Mouse (Mus musculus) C2C12 (cell line): ENCODE results near the gene Fpr1. TPM values are rescaled to one million over a fixed set of nuclear protein-coding genes. Genes with fewer than 3 reads are reported as not detected.

Experiments
- H3K27me3 ChIP-seq: one replicate; pipeline ENCODE4 v1.6.1; 2011; ENCODE audit not compliant: control insufficient read depth, insufficient read depth, insufficient read length
- H3K36me3 ChIP-seq: one replicate; pipeline ENCODE4 v1.6.1; 2011; ENCODE audit not compliant: control insufficient read depth, insufficient read depth
- H3K4me3 ChIP-seq: one replicate; pipeline ENCODE4 v1.5.1; 2011; ENCODE audit warnings: mild to moderate bottlenecking, control low read depth; ENCODE audit not compliant: poor library complexity, insufficient read depth, severe bottlenecking
- H3K79me2 ChIP-seq: one replicate; pipeline ENCODE4 v1.6.1; 2011; ENCODE audit not compliant: control insufficient read depth, insufficient read depth
- H3K79me3 ChIP-seq: one replicate; pipeline ENCODE4 v1.6.1; 2011; ENCODE audit warnings: low read depth, control low read depth
- H3ac ChIP-seq: one replicate; pipeline ENCODE3; 2011; ENCODE audit warnings: low read depth; ENCODE audit not compliant: control insufficient read depth, insufficient read length
- CEBPB ChIP-seq: IDR thresholded peaks from one replicate; pipeline ENCODE4 v1.6.1; 2011; ENCODE audit warnings: low read depth, mild to moderate bottlenecking, control low read depth, moderate library complexity
- CTCF ChIP-seq: IDR thresholded peaks from one replicate; pipeline ENCODE4 v1.5.1; 2011; ENCODE audit not compliant: control insufficient read depth, insufficient read depth, insufficient read length
- FOSL1 ChIP-seq: IDR thresholded peaks from one replicate; pipeline ENCODE4 v1.8.0; 2011; ENCODE audit warnings: mild to moderate bottlenecking, low read length; ENCODE audit not compliant: poor library complexity, insufficient read depth, severe bottlenecking
- MAX ChIP-seq: IDR thresholded peaks from one replicate; pipeline ENCODE4 v1.6.1; 2011; ENCODE audit warnings: mild to moderate bottlenecking, control low read depth
- MYOD1 ChIP-seq: IDR thresholded peaks from one replicate; pipeline ENCODE4 v1.6.1; 2011; ENCODE audit warnings: low read depth; ENCODE audit not compliant: control insufficient read depth, insufficient read length
- MYOG ChIP-seq: IDR thresholded peaks from one replicate; pipeline ENCODE4 v1.6.1; 2011; ENCODE audit not compliant: control insufficient read depth, insufficient read length; ENCODE audit errors: extremely low read depth
- USF1 ChIP-seq: IDR thresholded peaks from one replicate; pipeline ENCODE4 v1.6.1; 2011; ENCODE audit warnings: low read depth, mild to moderate bottlenecking, control low read depth, moderate library complexity
- microRNA-seq: library from miRNA; unstranded; fragments of <30 nt; microRNA quantifications from one replicate; pipeline ENCODE4, GENCODE M21; 2019; ENCODE audit warnings: borderline microRNAs expressed
- polyA plus RNA-seq: library from polyadenylated mRNA; unstranded; fragments of >200 nt; fragmentation: generic; extraction: Trizol; gene quantifications from one replicate; pipeline ENCODE4 v1.2.1, GENCODE M21; 2012; ENCODE audit warnings: missing spikeins

Gene Fpr1
- polyA plus RNA-seq, 1 experiment, result not detected

GRCm38 (mm10) chr17:17827658-17828190 is 56.0 kb downstream of the Fpr1 start:
- peaks cover 57% of the 10 kb centered on the region for H3K79me3 ChIP-seq
- peaks cover 35% of the 10 kb centered on the region for H3K36me3 ChIP-seq
- H3ac ChIP-seq, result peak overlapping the region; percentile 94
- H3K79me2 ChIP-seq, result peaks cover 81% of the 10 kb centered on the region
- no peaks in the 10 kb centered on the region for H3K27me3 ChIP-seq
- no peak for TF ChIP-seq CEBPB
- TF ChIP-seq MAX, result no peak
- TF ChIP-seq MYOD1, result no peak
- no peak for TF ChIP-seq USF1
- no peak for TF ChIP-seq MYOG
- TF ChIP-seq CTCF, result no peak
- TF ChIP-seq FOSL1, result no peak
- H3K4me3 ChIP-seq, result peak overlapping the region; percentile 87

- Histone ChIP-seq H3K27me3 (no peaks in the 10 kb centered on the region), H3ac (peak within 1 kb of the TSS; percentile 94), H3K79me3 (peaks cover 50% of the 10 kb centered on the region), H3K36me3 (peaks cover 28% of the 10 kb centered on the region), H3K79me2 (peaks cover 74% of the 10 kb centered on the region), H3K4me3 (peak within 1 kb of the TSS; percentile 87)
- no peak for TF ChIP-seq CTCF
- no peak for TF ChIP-seq MAX
- no peak for TF ChIP-seq CEBPB
- no peak for TF ChIP-seq FOSL1
- no peak for TF ChIP-seq MYOD1
- TF ChIP-seq MYOG, result no peak
- no peak for TF ChIP-seq USF1
Observed at GRCm38 (mm10) chr17:17826751-17827657, 56.7 kb downstream of the Fpr1 start, which contains the start of gene Spaca6. Spaca6 (plus strand) TSS chr17:17827158.

Small RNA genes lying within 50 kb of the gene (microRNA-seq; reads per million reads assigned to microRNA genes)
- gene Gm25927 (not detected), gene Mir125a (5,198 reads per million, percentile 93 among the genes with 10 or more reads in this experiment), gene Mir99b (19,413 reads per million, percentile 98 among the genes with 10 or more reads in this experiment), gene Mirlet7e (not detected)

Other genes with a start within 250 kb of the Fpr1 start
- gene Vmn2r90, start 180.2 kb downstream of the Fpr1 start, polyA plus RNA-seq, result not detected
- gene Spaca6, start 56.8 kb downstream of the Fpr1 start, polyA plus RNA-seq, result 11.2 TPM
- 2.5 TPM for gene Has1, start 28.7 kb downstream of the Fpr1 start, polyA plus RNA-seq
- not detected for gene Fpr2, start 3.9 kb upstream of the Fpr1 start, polyA plus RNA-seq
- gene Fpr3, start 3.9 kb upstream of the Fpr1 start, polyA plus RNA-seq, result not detected
- not detected for gene Fpr-rs4, start 137.8 kb upstream of the Fpr1 start, polyA plus RNA-seq
- gene Vmn2r124, start 165.5 kb upstream of the Fpr1 start, polyA plus RNA-seq, result not detected
- gene Vmn2r91, start 201.1 kb upstream of the Fpr1 start, polyA plus RNA-seq, result not detected